Mouse (Mus musculus) neural tube, embryonic 15.5 days (tissue): ENCODE data around the gene Rabgap1l. TPM values are rescaled to one million over a fixed set of nuclear protein-coding genes. Genes with fewer than 3 reads are reported as not detected.

Experiments used
- ATAC-seq: fragments of 200-750 bp; cut with Nextera tagmentation; 2 replicates; pipeline ENCODE4 v1.8.0; 2017; ENCODE audit warnings: mild to moderate bottlenecking, moderate TSS enrichment, moderate library complexity; ENCODE audit not compliant: low FRiP score
- H3K27ac ChIP-seq: fragments of 300-500 bp; sonication (generic); replicated peaks from 2 replicates; pipeline ENCODE4 v1.5.1; 2015; ENCODE audit warnings: mild to moderate bottlenecking, inconsistent platforms
- H3K27me3 ChIP-seq: fragments of 300-500 bp; sonication (generic); replicated peaks from 2 replicates; pipeline ENCODE4 v1.6.1; 2015; ENCODE audit warnings: inconsistent platforms
- H3K36me3 ChIP-seq: fragments of 300-500 bp; sonication (generic); 2 replicates; pipeline ENCODE4 v1.6.1; 2015; ENCODE audit warnings: inconsistent platforms
- H3K4me1 ChIP-seq: fragments of 300-500 bp; sonication (generic); 2 replicates; pipeline ENCODE4 v1.6.1; 2015; ENCODE audit warnings: inconsistent platforms
- H3K4me2 ChIP-seq: fragments of 300-500 bp; sonication (generic); 2 replicates; pipeline ENCODE4 v1.6.1; 2015; ENCODE audit warnings: inconsistent platforms, mild to moderate bottlenecking, moderate library complexity
- H3K4me3 ChIP-seq: fragments of 300-500 bp; sonication (generic); replicated peaks from 2 replicates; pipeline ENCODE4 v1.5.1; 2015; ENCODE audit warnings: mild to moderate bottlenecking, inconsistent platforms
- H3K9ac ChIP-seq: fragments of 300-500 bp; sonication (generic); replicated peaks from 2 replicates; pipeline ENCODE4 v1.6.1; 2015; ENCODE audit warnings: mild to moderate bottlenecking, inconsistent platforms
- H3K9me3 ChIP-seq: fragments of 300-500 bp; sonication (generic); replicated peaks from 2 replicates; pipeline ENCODE4 v1.6.1; 2016; ENCODE audit warnings: inconsistent platforms
- WGBS: fragments of 180-500 bp; shearing (Covaris S2); methylation state at CpG from one replicate; pipeline ENCODE4 v1.1.7; 2015; ENCODE audit warnings: mixed read lengths; 5-methylcytosine and 5-hydroxymethylcytosine counted together
- polyA plus RNA-seq: library from polyadenylated mRNA; unstranded; fragments of >200 nt; fragmentation: Nextera tagmentation; extraction: Ambion mirVana; gene quantifications from 2 replicates; pipeline ENCODE4 v1.2.1, GENCODE M21; 2015

Rabgap1l gene
- polyA plus RNA-seq, 1 experiment from 2014 or later, result 31.3 TPM

DNA sequence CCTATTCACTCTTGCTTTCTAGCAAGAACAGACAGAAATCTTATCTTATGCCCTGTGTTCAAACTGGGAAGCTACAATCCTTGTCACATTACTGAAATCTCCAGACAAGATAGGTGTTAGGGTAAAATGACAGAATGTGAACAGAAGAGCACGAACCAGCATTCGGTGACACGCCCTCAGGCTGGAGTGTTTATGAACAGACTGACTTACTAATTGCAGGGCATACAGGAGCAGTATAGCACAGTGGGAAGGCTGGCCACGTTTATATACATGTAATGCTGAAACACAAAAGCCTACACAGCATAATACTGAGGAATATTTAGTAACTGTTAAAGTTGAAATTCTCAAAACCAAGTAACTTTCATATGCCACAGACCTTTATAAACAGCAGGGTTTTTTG is 440.7 kb downstream of the Rabgap1l start:
- H3K27ac ChIP-seq, result peak overlapping the region; percentile 96
- H3K4me1 ChIP-seq, result peaks cover 15% of the 10 kb centered on the region
- H3K9me3 ChIP-seq, result no peaks in the 10 kb centered on the region
- ATAC-seq, result peak; percentile 58
- WGBS, result 16% methylated on average over 4 of the region's 4 CpGs
- H3K9ac ChIP-seq, result peak overlapping the region; percentile 69
- peak overlapping the region; percentile 51 for H3K4me3 ChIP-seq
- no peaks in the 10 kb centered on the region for H3K36me3 ChIP-seq
- no peaks in the 10 kb centered on the region for H3K27me3 ChIP-seq
- H3K4me2 ChIP-seq, result peak overlapping the region; percentile 70

DNA sequence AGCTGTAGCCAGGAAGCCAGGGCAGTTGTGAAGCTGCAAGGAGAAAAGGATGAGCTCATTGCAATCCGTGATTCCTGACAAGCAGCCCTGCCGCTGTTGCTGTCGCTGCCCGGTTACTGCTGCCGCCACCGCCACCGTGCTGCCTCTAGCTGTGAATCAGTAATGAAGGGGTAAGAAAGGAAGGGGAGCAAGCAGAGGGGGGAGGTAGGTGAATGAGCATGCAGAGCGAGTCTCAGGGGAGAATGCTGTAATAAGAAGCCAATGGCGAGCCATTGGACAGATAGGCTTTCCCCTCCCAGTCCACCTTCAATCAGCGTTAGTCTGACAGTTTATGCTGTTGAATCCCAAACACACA is 441.2 kb downstream of the Rabgap1l start:
- peak; percentile 93 for ATAC-seq
- H3K36me3 ChIP-seq, result no peaks in the 10 kb centered on the region
- peak overlapping the region; percentile 96 for H3K27ac ChIP-seq
- peak overlapping the region; percentile 51 for H3K4me3 ChIP-seq
- H3K4me1 ChIP-seq, result peaks cover 15% of the 10 kb centered on the region
- under 1% methylated on average over 10 of the region's 10 CpGs for WGBS
- H3K9ac ChIP-seq, result peak overlapping the region; percentile 69
- peak overlapping the region; percentile 70 for H3K4me2 ChIP-seq
- no peaks in the 10 kb centered on the region for H3K27me3 ChIP-seq
- no peaks in the 10 kb centered on the region for H3K9me3 ChIP-seq

DNA sequence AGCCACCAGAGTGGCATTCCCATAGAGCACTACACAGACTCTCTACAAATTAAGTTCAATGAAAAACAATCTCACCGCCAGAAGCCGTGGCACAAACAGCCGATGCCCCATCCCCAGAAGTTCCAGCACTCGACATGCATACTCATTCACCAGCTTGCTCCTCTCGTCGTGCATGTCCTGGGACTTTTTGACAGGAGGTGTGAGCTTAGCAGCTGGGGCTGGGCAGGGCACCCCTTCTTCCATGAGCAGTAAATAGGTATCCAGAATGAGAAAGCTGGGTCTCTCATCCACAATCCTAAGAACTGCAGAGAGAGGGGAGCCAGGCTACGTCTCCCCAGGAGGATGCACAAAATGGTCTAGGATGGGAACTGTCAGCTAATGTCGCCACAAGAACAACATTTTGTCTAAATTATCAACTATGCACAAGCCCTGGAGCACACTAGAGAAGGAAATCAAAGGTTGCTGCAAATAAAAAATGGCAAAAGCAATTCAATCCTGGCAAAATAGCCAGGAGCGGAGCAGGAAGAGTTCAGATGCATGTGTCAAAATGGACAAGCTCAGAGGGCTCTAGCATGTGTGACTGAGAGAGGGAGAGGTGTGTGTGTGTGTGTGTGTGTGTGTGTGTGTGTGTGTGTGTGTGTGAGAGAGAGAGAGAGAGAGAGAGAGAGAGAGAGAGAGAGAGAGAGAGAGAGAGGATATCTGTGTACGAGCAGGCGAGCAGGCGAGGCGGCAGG is 441.7 kb downstream of the Rabgap1l start:
- Histone ChIP-seq H3K36me3 (no peaks in the 10 kb centered on the region), H3K4me3 (peak overlapping the region; percentile 51), H3K4me1 (peaks cover 15% of the 10 kb centered on the region), H3K27me3 (no peaks in the 10 kb centered on the region), H3K27ac (peak overlapping the region; percentile 96), H3K4me2 (peak overlapping the region; percentile 70), H3K9me3 (no peaks in the 10 kb centered on the region), H3K9ac (peak overlapping the region; percentile 69)
- WGBS, result 6% methylated on average over 13 of the region's 13 CpGs
- ATAC-seq, result peak; percentile 68

DNA sequence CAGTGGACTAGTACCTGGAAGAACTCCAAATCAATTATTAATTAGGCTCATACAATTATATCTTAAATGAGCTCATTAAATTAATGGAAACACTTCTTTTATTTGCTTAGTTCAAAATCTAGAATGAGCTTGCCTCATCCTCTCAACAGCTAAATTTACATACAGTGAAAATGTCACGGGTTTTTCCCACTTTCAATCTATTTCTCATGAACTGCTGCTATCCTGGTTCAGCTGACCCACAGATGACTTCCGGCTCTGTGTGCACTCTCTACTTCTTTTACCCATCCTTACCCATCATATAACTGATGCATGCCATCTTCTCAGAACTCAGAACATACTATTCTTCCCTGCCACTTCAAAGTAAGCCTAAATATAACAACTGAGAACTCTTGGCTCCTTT is 452.4 kb downstream of the Rabgap1l start:
- ATAC-seq, result no peak
- H3K4me3 ChIP-seq, result no peak overlapping the region

DNA sequence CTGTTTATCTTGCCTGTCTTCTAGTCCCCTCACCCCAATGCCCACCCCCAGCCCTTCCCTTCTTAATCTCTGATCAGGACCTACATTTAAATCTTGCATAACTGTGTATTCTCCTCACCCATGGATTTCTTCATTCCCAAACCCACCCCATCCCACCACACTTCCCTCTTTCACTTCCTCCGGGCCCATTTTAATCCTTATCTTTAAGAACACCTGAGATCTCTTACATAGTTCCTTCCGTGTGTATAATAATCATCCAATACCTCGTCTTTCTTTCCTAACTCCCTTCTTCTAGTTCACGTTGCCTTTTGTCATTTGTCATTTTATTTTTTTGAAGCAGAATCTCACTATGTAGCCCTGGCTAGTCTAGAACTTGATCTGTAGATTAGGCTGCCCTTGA is 453.6 kb downstream of the Rabgap1l start:
- Histone ChIP-seq H3K4me2 (no peak overlapping the region), H3K9ac (no peak overlapping the region), H3K27ac (no peak overlapping the region)

More for the DNA sequence above, 452.4 kb downstream of the Rabgap1l start:
- peaks cover 17% of the 10 kb centered on the region; the same call in 1 of the 2 replicates for H3K36me3 ChIP-seq
- no peak overlapping the region for H3K4me2 ChIP-seq
- no peaks in the 10 kb centered on the region for H3K4me1 ChIP-seq
- H3K27ac ChIP-seq, result no peak overlapping the region
- no peaks in the 10 kb centered on the region for H3K9me3 ChIP-seq
- H3K9ac ChIP-seq, result no peak overlapping the region
- WGBS, result 62% methylated on average over 2 of the region's 2 CpGs
- H3K27me3 ChIP-seq, result no peaks in the 10 kb centered on the region

DNA sequence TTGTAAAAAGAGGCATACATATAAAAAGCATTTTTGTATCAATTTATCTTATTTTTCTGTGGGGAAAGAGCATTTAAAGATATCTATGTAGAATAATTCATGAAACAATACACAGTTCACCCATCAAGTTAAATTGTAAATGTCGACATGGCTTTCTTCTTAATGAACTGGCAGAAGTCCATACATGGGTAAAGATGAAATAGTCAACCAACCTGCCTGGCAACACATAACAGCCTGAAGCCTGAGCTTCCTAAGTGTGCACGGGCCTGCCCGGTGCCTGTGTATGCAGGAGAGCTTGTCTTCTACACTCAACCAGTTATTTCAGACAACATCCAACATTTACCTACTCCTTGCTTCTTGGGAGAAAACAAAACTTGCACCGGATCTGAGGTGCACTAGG is 458.2 kb downstream of the Rabgap1l start:
- Histone ChIP-seq H3K27me3 (no peaks in the 10 kb centered on the region), H3K4me1 (no peaks in the 10 kb centered on the region), H3K4me2 (no peak overlapping the region), H3K36me3 (peaks cover 14% of the 10 kb centered on the region; the same call in 1 of the 2 replicates), H3K4me3 (no peak overlapping the region), H3K9me3 (no peaks in the 10 kb centered on the region), H3K27ac (0 out of 2 replicates have a peak overlapping the region, but pooled peaks have one; percentile 51), H3K9ac (no peak overlapping the region)
- WGBS, result 73% methylated on average over 4 of the region's 4 CpGs
- ATAC-seq, result no peak

More for the DNA sequence above, 453.6 kb downstream of the Rabgap1l start:
- no peaks in the 10 kb centered on the region for H3K9me3 ChIP-seq
- no peak overlapping the region for H3K4me3 ChIP-seq
- peaks cover 17% of the 10 kb centered on the region; the same call in 1 of the 2 replicates for H3K36me3 ChIP-seq
- H3K27me3 ChIP-seq, result no peaks in the 10 kb centered on the region
- 92% methylated on average over 4 of the region's 4 CpGs for WGBS
- ATAC-seq, result no peak
- no peaks in the 10 kb centered on the region for H3K4me1 ChIP-seq

DNA sequence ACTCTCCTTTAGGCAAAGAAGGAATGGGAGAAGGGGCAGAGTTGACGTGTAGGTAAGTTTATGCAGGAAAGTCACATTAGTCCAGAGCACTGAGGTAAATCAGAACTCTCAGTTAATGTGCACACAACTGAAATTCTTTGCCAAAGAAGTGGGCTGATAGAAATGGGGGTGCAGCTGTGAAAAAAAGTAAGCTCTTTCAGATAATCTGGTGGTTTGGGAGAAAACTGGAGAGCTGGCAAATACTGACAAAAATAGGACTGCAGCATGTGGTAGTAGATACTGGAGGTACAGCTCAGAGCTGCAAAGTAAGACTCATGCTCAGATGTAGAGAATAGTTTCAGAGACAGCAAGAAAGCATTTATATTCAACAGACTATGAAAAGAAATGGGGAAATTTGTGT is 462.2 kb downstream of the Rabgap1l start:
- H3K4me1 ChIP-seq, result no peaks in the 10 kb centered on the region
- H3K36me3 ChIP-seq, result no peaks in the 10 kb centered on the region
- no peaks in the 10 kb centered on the region for H3K9me3 ChIP-seq
- 52% methylated on average over 1 of the region's 1 CpGs for WGBS
- H3K4me3 ChIP-seq, result no peak overlapping the region
- no peak overlapping the region for H3K9ac ChIP-seq
- ATAC-seq, result no peak
- H3K27ac ChIP-seq, result no peak overlapping the region
- H3K4me2 ChIP-seq, result no peak overlapping the region
- H3K27me3 ChIP-seq, result no peaks in the 10 kb centered on the region

DNA sequence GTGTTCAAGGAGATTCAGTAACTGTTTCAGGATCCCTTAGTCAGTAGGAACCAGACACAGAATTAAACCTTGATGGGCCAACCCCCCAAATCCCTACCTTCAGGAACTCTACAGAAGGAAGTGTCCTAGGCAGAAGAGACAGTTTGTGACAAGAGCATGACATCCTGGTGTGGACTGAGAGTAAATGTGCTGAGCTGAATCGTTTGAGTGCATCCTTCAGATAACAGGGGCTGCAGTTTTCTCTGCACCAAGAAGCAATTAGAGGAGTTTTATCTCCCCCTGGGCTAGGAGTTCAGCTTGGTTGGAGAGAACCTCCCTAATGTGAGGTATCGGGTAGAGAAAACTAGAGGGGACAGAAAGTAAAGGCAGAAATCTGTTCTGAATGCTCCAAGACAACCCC is 462.8 kb downstream of the Rabgap1l start:
- no peak overlapping the region for H3K9ac ChIP-seq
- H3K4me3 ChIP-seq, result no peak overlapping the region
- no peaks in the 10 kb centered on the region for H3K9me3 ChIP-seq
- H3K27ac ChIP-seq, result no peak overlapping the region
- H3K36me3 ChIP-seq, result no peaks in the 10 kb centered on the region
- no peak for ATAC-seq
- 60% methylated on average over 2 of the region's 2 CpGs for WGBS
- no peaks in the 10 kb centered on the region for H3K27me3 ChIP-seq
- no peak overlapping the region for H3K4me2 ChIP-seq
- H3K4me1 ChIP-seq, result no peaks in the 10 kb centered on the region

DNA sequence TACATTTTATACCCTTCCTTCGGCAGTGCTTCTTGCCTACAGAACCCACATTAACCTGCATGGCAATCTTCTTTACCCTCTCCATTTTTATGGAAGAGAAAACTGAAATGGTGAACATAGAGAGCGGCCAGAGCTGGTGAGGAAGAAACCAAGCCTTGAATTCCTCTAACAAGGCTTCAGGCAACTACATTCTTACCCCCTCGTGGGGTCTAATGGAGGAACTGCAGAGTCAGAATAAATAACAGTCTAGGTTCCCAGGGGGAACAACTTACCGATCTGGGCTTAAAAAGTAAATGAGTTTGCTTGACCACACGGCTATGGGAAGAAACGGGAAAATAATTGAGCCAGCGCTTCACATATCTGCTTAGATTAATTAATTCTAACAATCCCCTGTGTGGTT is 463.2 kb downstream of the Rabgap1l start:
- no peaks in the 10 kb centered on the region for H3K27me3 ChIP-seq
- H3K4me2 ChIP-seq, result no peak overlapping the region
- no peaks in the 10 kb centered on the region for H3K4me1 ChIP-seq
- no peak overlapping the region for H3K27ac ChIP-seq
- H3K36me3 ChIP-seq, result no peaks in the 10 kb centered on the region
- H3K9me3 ChIP-seq, result no peaks in the 10 kb centered on the region
- 55% methylated on average over 7 of the region's 7 CpGs for WGBS
- no peak overlapping the region for H3K4me3 ChIP-seq
- no peak for ATAC-seq
- no peak overlapping the region for H3K9ac ChIP-seq

DNA sequence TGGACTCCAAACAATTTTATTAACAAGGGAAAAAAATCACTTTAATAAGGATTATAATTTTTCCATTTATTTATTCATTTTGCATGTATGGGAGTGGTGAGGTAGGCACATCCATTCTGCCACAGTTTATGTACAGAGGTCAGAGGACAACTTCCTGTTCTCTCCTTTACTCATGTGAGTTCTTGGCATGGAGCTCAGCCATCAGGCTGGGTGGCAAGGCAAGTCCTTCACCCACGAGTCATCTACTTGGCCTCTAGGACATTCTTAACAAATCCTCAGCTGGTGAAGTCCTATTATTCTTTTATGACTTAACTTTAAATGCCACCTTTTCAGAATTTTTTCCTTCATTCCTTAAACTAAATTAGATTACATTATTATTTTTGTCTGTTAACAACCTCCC is 465.5 kb downstream of the Rabgap1l start:
- Histone ChIP-seq H3K4me1 (no peaks in the 10 kb centered on the region), H3K36me3 (no peaks in the 10 kb centered on the region), H3K27ac (no peak overlapping the region), H3K4me2 (no peak overlapping the region), H3K27me3 (no peaks in the 10 kb centered on the region), H3K9ac (no peak overlapping the region), H3K9me3 (no peaks in the 10 kb centered on the region), H3K4me3 (no peak overlapping the region)
- WGBS, result 76% methylated on average over 1 of the region's 1 CpGs
- no peak for ATAC-seq

DNA sequence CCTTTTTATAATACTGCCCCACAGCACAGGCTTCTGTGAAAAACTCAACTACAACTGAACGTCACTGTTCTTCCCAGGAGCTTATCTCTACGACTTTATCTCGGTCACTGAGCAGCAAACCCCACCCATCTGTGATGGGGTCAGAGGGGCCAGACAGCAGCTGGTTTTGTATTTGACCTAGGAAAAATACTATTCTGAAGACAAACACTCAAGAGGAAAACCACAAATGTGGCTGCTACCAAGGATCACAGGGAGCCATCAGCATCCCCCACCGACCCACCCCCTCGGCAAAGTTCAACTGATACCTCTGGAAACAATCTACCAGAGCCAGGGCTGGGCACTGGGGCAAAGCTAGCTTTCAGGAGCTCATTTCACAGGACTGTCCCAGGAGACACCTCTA is 467.5 kb downstream of the Rabgap1l start:
- Histone ChIP-seq H3K27ac (no peak overlapping the region), H3K36me3 (no peaks in the 10 kb centered on the region), H3K27me3 (no peaks in the 10 kb centered on the region), H3K4me2 (no peak overlapping the region), H3K9ac (no peak overlapping the region), H3K4me1 (no peaks in the 10 kb centered on the region), H3K4me3 (no peak overlapping the region), H3K9me3 (no peaks in the 10 kb centered on the region)
- 82% methylated on average over 5 of the region's 5 CpGs for WGBS
- ATAC-seq, result no peak

DNA sequence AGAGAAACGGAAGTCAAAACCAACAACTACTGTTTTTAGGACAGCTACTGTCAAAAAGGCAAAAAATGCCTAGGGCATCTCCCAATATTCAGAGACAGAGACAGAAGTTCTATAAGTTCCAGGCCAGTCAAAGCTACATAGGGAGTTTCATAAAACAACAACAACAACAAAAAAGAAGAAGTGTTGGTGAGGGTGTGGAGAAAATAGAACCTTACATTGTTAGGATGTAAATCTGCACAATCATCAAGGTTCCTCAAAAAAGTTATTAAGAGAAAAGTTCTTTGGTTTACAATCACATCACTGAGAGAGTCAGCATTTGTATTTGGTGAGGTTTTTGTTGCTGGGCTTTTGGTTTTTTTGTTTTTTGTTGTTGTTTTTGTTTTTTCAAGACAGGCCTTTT is 472.3 kb downstream of the Rabgap1l start:
- H3K27ac ChIP-seq, result no peak overlapping the region
- no peak overlapping the region for H3K4me2 ChIP-seq
- WGBS, result 89% methylated on average over 1 of the region's 1 CpGs
- no peaks in the 10 kb centered on the region for H3K36me3 ChIP-seq
- H3K9ac ChIP-seq, result no peak overlapping the region
- no peaks in the 10 kb centered on the region for H3K4me1 ChIP-seq
- ATAC-seq, result no peak
- no peaks in the 10 kb centered on the region for H3K9me3 ChIP-seq
- no peaks in the 10 kb centered on the region for H3K27me3 ChIP-seq
- no peak overlapping the region for H3K4me3 ChIP-seq
